Mouse (Mus musculus) ES-E14 (cell line): ENCODE data around the gene Lig4.

Experiments used
- CHD2 ChIP-seq: IDR thresholded peaks from 2 replicates; pipeline ENCODE4 v1.6.1; 2014; ENCODE audit warnings: mild to moderate bottlenecking, low read depth, low read length, inconsistent platforms
- HCFC1 ChIP-seq: IDR thresholded peaks from 2 replicates; pipeline ENCODE4 v1.6.1; 2012; ENCODE audit warnings: low read length, inconsistent platforms, borderline replicate concordance; ENCODE audit not compliant: insufficient read depth
- ZNF384 ChIP-seq: IDR thresholded peaks from 2 replicates; pipeline ENCODE4 v1.6.1; 2012; ENCODE audit warnings: low read depth, low read length, inconsistent platforms

GRCm38 (mm10) chr8:9975276-9975675 lies 2.2 kb downstream of the Lig4 start:
- no peak for TF ChIP-seq CHD2
- no peak for TF ChIP-seq ZNF384
- TF ChIP-seq HCFC1 = no peak
